Mouse (Mus musculus): ENCODE measurements around the gene Psmb9. TPM values are rescaled to one million over a fixed set of nuclear protein-coding genes. Genes with fewer than 3 reads are reported as not detected.

The Psmb9 gene
- total RNA-seq, 2 experiments from 2014 or later, result 15.2 to 31.6 TPM

DNA sequence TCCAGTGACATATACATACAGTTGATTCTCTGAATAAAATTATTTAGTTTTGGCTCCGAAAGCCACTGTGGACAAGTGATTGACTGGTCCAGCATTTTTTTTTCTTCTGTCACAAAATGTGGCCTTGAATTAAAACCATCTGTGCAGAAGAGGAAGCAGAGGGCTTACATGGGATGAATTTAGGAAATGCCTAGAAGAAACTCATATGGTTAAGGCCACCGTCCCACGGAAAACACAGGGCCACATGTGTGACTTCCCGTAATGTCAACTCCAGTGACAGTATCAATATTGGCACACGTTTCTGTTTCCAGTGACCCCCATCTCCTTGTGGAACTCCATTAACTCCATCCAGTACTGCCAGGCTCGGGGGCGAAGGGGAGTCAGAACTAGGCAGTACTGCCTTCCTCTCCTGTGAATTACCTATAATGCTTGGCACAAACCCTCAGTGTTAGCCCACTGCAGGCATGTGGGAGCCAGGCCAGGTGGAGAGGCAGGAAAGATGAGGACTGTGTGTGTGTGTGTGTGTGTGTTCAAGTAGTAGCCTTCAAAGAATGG, 45.0 kb downstream of the Psmb9 start:
- no peak for DNase-seq (ENCODE audit: low spot score in 2 of 2)

DNA sequence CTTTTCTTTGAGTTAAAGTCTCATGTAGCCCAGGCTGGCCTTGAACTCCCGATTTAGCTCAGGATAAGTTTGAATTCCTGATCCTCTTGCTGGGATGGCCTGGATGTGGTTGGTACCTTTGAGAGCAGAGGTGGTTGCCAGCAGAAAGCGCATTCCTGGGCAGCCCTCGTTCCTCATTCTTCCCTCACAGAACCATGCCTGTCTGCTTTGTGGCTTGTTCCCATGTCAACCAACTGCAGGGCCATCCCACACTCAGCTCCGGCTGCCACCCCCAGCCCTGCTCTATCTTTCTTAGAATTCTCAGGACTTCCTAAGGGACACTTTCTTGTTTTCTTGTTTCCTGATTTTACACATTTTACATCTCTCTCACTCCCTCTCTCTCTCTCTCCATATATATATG, 46.1 kb downstream of the Psmb9 start:
- no peak for DNase-seq (ENCODE audit: low spot score in 2 of 2)

- DNase-seq (ENCODE audit: low spot score in 2 of 2), result no peak
Measured at GRCm38 (mm10) chr17:34140240-34140639, 47.3 kb downstream of the Psmb9 start.

GRCm38 (mm10) chr17:34139416-34139815, 48.1 kb downstream of the Psmb9 start:
- no peak for DNase-seq (ENCODE audit: low spot score in 2 of 2)

GRCm38 (mm10) chr17:34138655-34139054, 48.9 kb downstream of the Psmb9 start:
- DNase-seq (ENCODE audit: low spot score in 2 of 2), result no peak

DNA sequence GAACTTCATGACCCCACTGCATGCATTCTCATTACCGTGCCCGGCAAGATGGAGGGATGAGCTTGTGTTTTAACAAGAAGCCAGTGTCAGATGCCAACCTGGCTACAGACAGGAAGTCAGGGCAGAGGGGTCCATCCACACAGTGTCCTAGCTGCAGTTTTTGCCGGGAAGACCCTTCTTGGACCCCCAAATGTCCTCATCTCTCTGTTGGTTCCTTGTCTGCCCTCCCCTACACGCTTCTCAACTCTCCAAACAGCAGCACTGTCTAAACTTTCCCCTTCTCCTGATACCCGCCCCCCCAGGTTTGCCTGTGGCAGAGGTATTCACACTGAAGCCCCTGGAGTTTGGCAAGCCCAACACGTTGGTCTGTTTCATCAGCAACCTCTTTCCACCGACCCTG, 50.0 kb downstream of the Psmb9 start:
- DNase-seq (ENCODE audit: low spot score in 2 of 2), result no peak

DNA sequence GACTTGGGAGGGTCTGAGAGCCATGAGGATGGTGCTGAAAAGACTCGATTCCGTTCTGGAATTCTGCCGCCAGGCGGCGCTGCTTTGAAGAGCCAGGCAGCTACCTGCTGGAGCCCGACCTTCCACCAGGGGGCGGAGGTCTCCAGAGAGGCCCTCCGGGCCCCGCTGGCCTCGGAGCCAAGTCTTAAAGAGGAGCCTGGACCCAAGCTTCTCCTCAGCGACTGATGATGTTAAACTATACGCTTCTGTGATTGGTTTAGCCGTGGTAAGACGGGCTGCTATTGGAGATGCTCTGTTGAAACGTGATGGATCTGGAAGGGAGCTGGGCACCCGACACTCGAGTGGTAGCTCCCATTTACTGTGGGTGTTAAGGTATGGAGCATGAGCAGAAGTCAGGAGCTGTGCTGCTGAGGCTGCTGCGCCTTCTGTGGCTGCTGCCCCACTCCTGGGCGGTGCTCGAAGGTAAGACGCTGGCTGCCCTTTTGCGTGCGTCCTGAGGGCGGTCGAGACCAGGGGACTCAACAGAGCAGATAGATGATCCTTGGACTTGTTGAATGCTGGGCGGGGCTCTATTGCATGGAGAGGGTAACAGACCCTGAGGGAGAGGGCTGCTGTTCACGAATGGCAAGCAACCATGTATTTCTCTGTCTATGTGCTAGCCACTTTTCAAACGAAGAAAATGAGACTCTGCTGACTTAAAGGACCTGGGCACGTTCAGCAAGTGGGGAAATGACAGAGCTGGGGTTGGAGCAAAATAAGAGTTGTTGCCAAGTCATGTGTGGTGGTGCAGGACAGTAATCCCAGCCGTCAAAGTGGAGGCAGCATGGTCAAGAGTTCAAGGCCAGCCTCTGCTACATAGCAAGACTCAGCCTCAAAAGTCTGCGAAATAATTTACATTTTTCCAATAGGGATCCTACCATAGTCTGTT, 52.0 kb downstream of the Psmb9 start:
- DNase-seq (ENCODE audit: low spot score in 2 of 2), result peak; percentile 99 to 100

GRCm38 (mm10) chr17:34134451-34134850, 53.1 kb downstream of the Psmb9 start:
- no peak for DNase-seq (ENCODE audit: low spot score in 2 of 2)

GRCm38 (mm10) chr17:34133289-34133688, 54.3 kb downstream of the Psmb9 start:
- DNase-seq (ENCODE audit: low spot score in 2 of 2), result no peak

Other genes with a start within 250 kb of the Psmb9 start
- gene Pfdn6, start 247.4 kb downstream of the Psmb9 start, total RNA-seq (2021), result 10 to 100 TPM; 79.6 to 90.7 TPM
- gene Wdr46, start 247.1 kb downstream of the Psmb9 start, total RNA-seq (2021), result 10 to 100 TPM; 29.2 to 35.7 TPM
- gene B3galt4, start 236.3 kb downstream of the Psmb9 start, total RNA-seq (2021), result 1 to 10 TPM; 3.9 to 5.0 TPM
- gene Vps52, start 232.0 kb downstream of the Psmb9 start, total RNA-seq (2021), result 10 to 100 TPM; 51.1 to 53.5 TPM
- 100 to 1,000 TPM; 672 to 676 TPM for gene Rps18, start 231.8 kb downstream of the Psmb9 start, total RNA-seq (2021)
- gene H2-K1, start 187.4 kb downstream of the Psmb9 start, total RNA-seq (2021), result 1,000 to 10,000 TPM in 1 of 2 experiments, 100 to 1,000 TPM in 1; 550 to 1,344 TPM
- 10 to 100 TPM; 43.9 to 45.5 TPM for gene Ring1, start 163.1 kb downstream of the Psmb9 start, total RNA-seq (2021)
- 100 to 1,000 TPM; 246 to 274 TPM for gene H2-Ke6, start 159.7 kb downstream of the Psmb9 start, total RNA-seq (2021)
- 100 to 1,000 TPM; 131 to 156 TPM for gene Slc39a7, start 156.1 kb downstream of the Psmb9 start, total RNA-seq (2021)
- 10 to 100 TPM; 55.9 to 58.2 TPM for gene Rxrb, start 156.0 kb downstream of the Psmb9 start, total RNA-seq (2021)
- 1 to 10 TPM; 1.4 to 1.9 TPM for gene Col11a2, start 148.3 kb downstream of the Psmb9 start, total RNA-seq (2021)
- under 1 TPM; 0.36 to 0.54 TPM for gene H2-Oa, start 95.4 kb downstream of the Psmb9 start, total RNA-seq (2021)
- gene H2-DMa, start 68.2 kb downstream of the Psmb9 start, total RNA-seq (2021), result 10 to 100 TPM; 14.7 to 21.0 TPM
- 100 to 1,000 TPM; 199 to 244 TPM for gene Brd2, start 65.1 kb downstream of the Psmb9 start, total RNA-seq (2021)
- 1 to 10 TPM; 2.0 to 3.8 TPM for gene H2-DMb2, start 44.5 kb downstream of the Psmb9 start, total RNA-seq (2021)
- gene H2-DMb1, start 34.7 kb downstream of the Psmb9 start, total RNA-seq (2021), result 10 to 100 TPM in 1 of 2 experiments, 1 to 10 TPM in 1; 8.5 to 13.3 TPM
- gene Tap1, start 211 bp downstream of the Psmb9 start, total RNA-seq (2021), result 10 to 100 TPM; 13.8 to 24.9 TPM
- 10 to 100 TPM; 36.2 to 74.2 TPM for gene Psmb8, start 10.0 kb upstream of the Psmb9 start, total RNA-seq (2021)
- 10 to 100 TPM; 51.6 to 60.9 TPM for gene Tap2, start 15.8 kb upstream of the Psmb9 start, total RNA-seq (2021)
- under 1 TPM; 0.40 to 0.99 TPM for gene H2-Ob, start 51.1 kb upstream of the Psmb9 start, total RNA-seq (2021)
- gene H2-Ab1, start 69.9 kb upstream of the Psmb9 start, total RNA-seq (2021), result 100 to 1,000 TPM in 1 of 2 experiments, 10 to 100 TPM in 1; 90.9 to 173 TPM
- 100 to 1,000 TPM; 119 to 219 TPM for gene H2-Aa, start 100.1 kb upstream of the Psmb9 start, total RNA-seq (2021)
- gene H2-Eb1, start 118.1 kb upstream of the Psmb9 start, total RNA-seq (2021), result 100 to 1,000 TPM; 134 to 220 TPM
- gene H2-Eb2, start 137.9 kb upstream of the Psmb9 start, total RNA-seq (2021), result not detected
- gene Btnl2, start 167.1 kb upstream of the Psmb9 start, total RNA-seq (2021), result under 1 TPM; 0.27 to 0.38 TPM
- not detected for gene Btnl1, start 189.4 kb upstream of the Psmb9 start, total RNA-seq (2021)
- gene BC051142, start 211.1 kb upstream of the Psmb9 start, total RNA-seq (2021), result 1 to 10 TPM; 2.4 to 3.7 TPM